Mouse (Mus musculus) small intestine, adult 2 months (tissue): ENCODE measurements around the gene Olfr221. TPM values are rescaled to one million over a fixed set of nuclear protein-coding genes. Genes with fewer than 3 reads are reported as not detected.

ENCODE experiments used
- H3K27ac ChIP-seq: fragments of 200-500 bp; 2 replicates; pipeline ENCODE4 v1.5.1; 2012; ENCODE audit warnings: low read depth, low read length, control low read depth, inconsistent platforms; ENCODE audit not compliant: insufficient read depth
- H3K27me3 ChIP-seq: fragments of 200-500 bp; 2 replicates; pipeline ENCODE4 v1.6.1; 2012; ENCODE audit warnings: mild to moderate bottlenecking, moderate library complexity, low read length, inconsistent platforms; ENCODE audit not compliant: control insufficient read depth, insufficient read depth
- H3K36me3 ChIP-seq: fragments of 200-500 bp; 2 replicates; pipeline ENCODE4 v1.6.1; 2012; ENCODE audit warnings: mild to moderate bottlenecking, low read length, control low read depth, inconsistent platforms; ENCODE audit not compliant: control insufficient read depth, insufficient read depth
- H3K4me1 ChIP-seq: fragments of 200-500 bp; 2 replicates; pipeline ENCODE4 v1.6.1; 2012; ENCODE audit warnings: low read length, inconsistent platforms, mixed read lengths; ENCODE audit not compliant: control insufficient read depth, insufficient read depth, insufficient read length
- H3K4me3 ChIP-seq: fragments of 200-500 bp; 2 replicates; pipeline ENCODE4 v1.5.1; 2012; ENCODE audit warnings: low read depth, mild to moderate bottlenecking, control low read depth, inconsistent platforms, low read length, moderate library complexity
- CTCF ChIP-seq: fragments of 200-500 bp; IDR thresholded peaks from 2 replicates; pipeline ENCODE4 v1.5.1; 2012; ENCODE audit warnings: low read depth, mild to moderate bottlenecking, control low read depth, inconsistent platforms, low read length, moderate library complexity, mixed read lengths; ENCODE audit not compliant: insufficient replicate concordance, insufficient read length; ENCODE audit errors: extremely low read depth
- POLR2A ChIP-seq: fragments of 200-500 bp; IDR thresholded peaks from 2 replicates; pipeline ENCODE4 v1.6.1; 2012; ENCODE audit warnings: low read depth, mild to moderate bottlenecking, control low read depth, inconsistent platforms, low read length, moderate library complexity
- WGBS: fragments of 180-500 bp; shearing (Covaris S2); methylation state at CpG from one replicate; pipeline ENCODE4 v1.1.7; 2018; 5-methylcytosine and 5-hydroxymethylcytosine counted together
- polyA plus RNA-seq: library from polyadenylated mRNA; depleted of rRNA; stranded (reverse); fragments of >200 nt; gene quantifications from 2 replicates; pipeline ENCODE4 v1.2.3, GENCODE M21; 2012

Gene Olfr221
- polyA plus RNA-seq, 1 experiment, result not detected

DNA sequence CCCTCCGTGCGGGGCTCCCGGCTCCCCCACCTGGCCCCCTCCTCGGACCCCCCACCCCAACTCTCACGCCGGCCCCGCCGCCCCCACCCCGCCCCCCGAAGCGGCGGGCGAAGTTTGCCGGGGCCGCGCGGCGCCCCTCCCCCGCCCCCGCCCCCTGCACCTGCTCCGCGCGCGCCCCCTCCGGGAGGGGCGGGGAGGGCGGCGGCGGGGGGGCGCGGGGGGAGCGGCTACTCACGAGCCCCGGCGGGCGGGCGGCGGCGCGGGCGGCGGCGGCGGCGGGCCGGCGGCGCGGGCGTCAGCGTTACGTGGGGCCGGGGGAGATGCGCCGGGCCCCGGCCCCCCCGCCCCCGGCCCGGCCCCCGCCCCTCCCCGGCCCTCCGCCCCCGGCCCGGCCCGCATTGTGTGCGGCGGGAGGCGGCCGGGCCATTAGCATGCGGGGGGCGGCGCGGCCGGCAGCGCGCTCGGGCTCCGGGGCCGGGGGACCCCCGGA, 27.9 kb downstream of the Olfr221 start:
- no peaks in the 10 kb centered on the region for H3K36me3 ChIP-seq
- no peaks in the 10 kb centered on the region for H3K27me3 ChIP-seq
- TF ChIP-seq POLR2A, result no peak
- no peak for TF ChIP-seq CTCF
- no peak overlapping the region for H3K27ac ChIP-seq
- 4% methylated on average over 20 of the region's 80 CpGs for WGBS
- peaks cover 17% of the 10 kb centered on the region for H3K4me1 ChIP-seq
- H3K4me3 ChIP-seq, result peak overlapping the region; percentile 70

- TF ChIP-seq CTCF (no peak), POLR2A (no peak)
- WGBS, result 6% methylated on average over 18 of the region's 24 CpGs
These were observed 28.5 kb downstream of the Olfr221 start for GRCm38 (mm10) chr14:52013771-52014219.

DNA sequence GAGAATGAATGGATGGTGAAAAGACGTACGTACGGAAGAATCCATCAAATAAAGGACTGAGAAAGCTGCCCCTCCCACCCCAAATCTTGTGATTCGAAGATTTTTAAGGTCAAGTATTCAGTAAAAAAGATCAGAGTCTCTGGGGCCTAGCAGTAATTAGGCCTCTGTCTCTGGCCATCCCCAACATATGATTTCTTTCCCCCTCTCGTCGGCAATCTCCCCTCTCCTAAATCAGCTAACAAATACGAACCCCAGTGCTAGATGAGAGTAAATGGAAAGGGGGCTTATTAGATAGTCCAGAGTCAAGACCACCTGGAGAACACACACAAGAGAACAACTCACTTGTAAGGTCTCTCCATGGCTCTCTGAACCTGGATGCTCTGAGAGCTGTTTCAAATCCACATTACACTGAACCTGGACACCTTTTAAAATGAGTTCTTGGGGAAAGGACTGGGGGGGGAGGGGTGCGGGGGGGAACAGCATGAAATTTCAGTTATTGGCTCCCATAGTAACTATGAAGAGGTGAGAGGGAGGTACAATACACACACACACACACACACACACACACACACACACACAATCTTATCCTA, 29.1 kb downstream of the Olfr221 start:
- H3K27ac ChIP-seq, result peak overlapping the region; percentile 51; the same call in 1 of the 2 replicates
- peaks cover 14% of the 10 kb centered on the region for H3K4me1 ChIP-seq
- peaks cover 6% of the 10 kb centered on the region; the same call in 1 of the 2 replicates for H3K36me3 ChIP-seq
- 81% methylated on average over 8 of the region's 8 CpGs for WGBS
- H3K4me3 ChIP-seq, result no peak overlapping the region
- H3K27me3 ChIP-seq, result no peaks in the 10 kb centered on the region
- TF ChIP-seq POLR2A (no peak), CTCF (no peak)

More at GRCm38 (mm10) chr14:52013771-52014219, 28.5 kb downstream of the Olfr221 start:
- Histone ChIP-seq H3K27me3 (no peaks in the 10 kb centered on the region), H3K27ac (peak overlapping the region; percentile 51), H3K36me3 (no peaks in the 10 kb centered on the region), H3K4me3 (peak overlapping the region; percentile 56), H3K4me1 (peaks cover 20% of the 10 kb centered on the region)

DNA sequence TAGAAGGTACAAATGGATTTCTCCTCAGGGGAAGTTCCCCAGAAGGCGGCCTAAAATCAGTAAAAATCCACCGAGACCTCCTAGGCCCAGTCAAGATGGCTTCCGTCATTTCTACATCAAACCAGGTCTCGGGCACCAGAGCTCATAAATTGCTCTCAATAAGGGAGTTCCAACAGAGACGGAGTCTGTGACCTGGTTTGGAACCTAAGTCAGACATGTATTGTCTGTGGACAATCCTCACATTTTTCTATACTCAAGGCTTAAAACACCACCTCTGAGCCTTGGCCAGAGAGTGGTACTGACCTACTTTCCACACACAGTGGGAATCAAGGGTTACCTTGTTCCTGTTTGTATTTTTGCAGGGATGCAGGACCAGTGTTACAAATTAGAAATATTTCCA, 29.7 kb downstream of the Olfr221 start:
- WGBS, result 89% methylated on average over 5 of the region's 5 CpGs
- Histone ChIP-seq H3K4me3 (no peak overlapping the region), H3K4me1 (peaks cover 14% of the 10 kb centered on the region), H3K27ac (no peak overlapping the region), H3K36me3 (peaks cover 8% of the 10 kb centered on the region; the same call in 1 of the 2 replicates), H3K27me3 (no peaks in the 10 kb centered on the region)
- TF ChIP-seq CTCF, result no peak
- TF ChIP-seq POLR2A, result no peak

GRCm38 (mm10) chr14:52012085-52012484, 30.2 kb downstream of the Olfr221 start:
- H3K4me3 ChIP-seq, result no peak overlapping the region
- no peaks in the 10 kb centered on the region for H3K27me3 ChIP-seq
- no peak for TF ChIP-seq CTCF
- no peak for TF ChIP-seq POLR2A
- 62% methylated on average over 4 of the region's 4 CpGs for WGBS
- H3K4me1 ChIP-seq, result peaks cover 14% of the 10 kb centered on the region
- no peak overlapping the region for H3K27ac ChIP-seq
- H3K36me3 ChIP-seq, result peaks cover 10% of the 10 kb centered on the region

DNA sequence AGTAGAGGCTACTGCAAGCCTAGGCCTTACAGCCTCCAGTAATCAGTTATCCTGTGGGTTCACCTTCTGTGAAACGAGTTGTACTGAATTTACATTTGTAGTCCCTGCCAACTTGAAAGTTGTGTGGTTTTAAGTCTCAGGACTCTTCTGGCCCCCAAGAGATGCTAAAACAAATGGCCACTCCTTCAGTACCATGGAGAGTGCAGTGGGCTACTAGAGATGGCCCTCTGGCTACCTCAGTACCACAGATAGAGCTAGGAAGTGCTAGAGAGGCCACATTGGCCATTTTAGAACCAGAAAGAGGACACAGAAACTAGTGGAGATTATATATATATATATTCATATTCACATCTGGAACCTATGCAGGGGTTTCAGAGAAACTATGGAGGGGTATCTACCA, 30.6 kb downstream of the Olfr221 start:
- Histone ChIP-seq H3K27ac (no peak overlapping the region), H3K4me1 (peaks cover 14% of the 10 kb centered on the region), H3K4me3 (no peak overlapping the region), H3K36me3 (peaks cover 14% of the 10 kb centered on the region), H3K27me3 (no peaks in the 10 kb centered on the region)
- no peak for TF ChIP-seq POLR2A
- WGBS, result 73% methylated on average over 1 of the region's 1 CpGs

DNA sequence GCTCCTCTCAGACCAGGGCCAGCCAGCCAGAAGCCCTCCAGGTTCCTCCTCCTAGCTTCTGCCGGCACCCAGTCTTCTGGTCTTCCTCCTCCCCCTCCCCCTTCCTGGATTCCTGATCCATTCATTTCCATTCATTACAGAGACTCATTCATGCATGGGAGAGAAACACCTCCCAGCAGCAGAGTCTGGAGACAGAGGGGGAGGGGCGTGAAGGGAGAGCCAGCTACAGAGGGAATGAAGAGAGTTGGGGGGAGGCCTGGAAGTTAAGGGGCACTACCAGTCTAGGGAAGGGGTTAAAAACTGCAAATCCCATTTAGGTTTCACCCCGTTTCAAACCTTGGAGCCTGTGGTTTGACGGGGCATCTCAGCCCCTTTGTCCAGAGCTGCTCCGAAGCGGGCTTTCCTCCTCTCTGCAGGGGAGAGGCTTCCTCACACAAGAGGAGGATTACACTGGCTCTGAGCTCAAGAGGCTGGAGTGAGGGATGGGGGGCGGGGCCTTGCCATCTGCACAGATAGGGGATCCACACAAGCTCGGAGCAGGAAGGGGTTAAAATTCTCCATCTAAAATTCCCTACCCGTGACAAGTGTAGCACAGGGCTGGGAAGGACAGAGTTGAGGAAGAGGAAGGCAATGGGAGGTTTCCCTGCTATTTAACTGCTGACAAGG, 31.7 kb downstream of the Olfr221 start:
- Histone ChIP-seq H3K4me1 (peaks cover 5% of the 10 kb centered on the region), H3K36me3 (peaks cover 25% of the 10 kb centered on the region), H3K27ac (no peak overlapping the region), H3K27me3 (no peaks in the 10 kb centered on the region), H3K4me3 (no peak overlapping the region)
- TF ChIP-seq POLR2A (no peak), CTCF (no peak)
- WGBS, result 62% methylated on average over 9 of the region's 9 CpGs
